Mouse (Mus musculus): ENCODE measurements around the gene Defb22. TPM values are rescaled to one million over a fixed set of nuclear protein-coding genes. Genes with fewer than 3 reads are reported as not detected.
A peak's percentile ranks its signal among the peaks of the same experiment; 100 is the strongest.

Gene Defb22
- total and polyA plus RNA-seq, 3 experiments = not detected

- no peaks in the 10 kb centered on the region for H3K79me2 ChIP-seq (replicated peaks; ENCODE audit: control insufficient read depth, insufficient read depth, low read length)
- intact Hi-C loops (cut with DNase I) = no loop called here
- WGBS = 45% methylated on average over 2 of the region's 2 CpGs
- no peaks in the 10 kb centered on the region for H3K27me3 ChIP-seq (ENCODE audit: control insufficient read depth, insufficient read depth, low read length)
- H3K4me3 ChIP-seq = no peak within 1 kb of the TSS
- TF ChIP-seq POLR2A (IDR thresholded peaks at IDR 0.05; ENCODE audit: insufficient read depth, low read depth, low read length) (no peak), EP300 (IDR thresholded peaks at IDR 0.05; ENCODE audit: insufficient read depth, low read depth, low read length) (no peak), CTCF (IDR thresholded peaks at IDR 0.05) (no peak)
- DNase-seq = no peak
- no peaks in the 10 kb centered on the region for H3K36me3 ChIP-seq (ENCODE audit: control insufficient read depth, insufficient read depth, low read length)
- no peak within 1 kb of the TSS for H3K27ac ChIP-seq
- H3K9ac ChIP-seq (ENCODE audit: low read depth, low read length) = no peak within 1 kb of the TSS
- no peaks in the 10 kb centered on the region for H3K4me1 ChIP-seq (ENCODE audit: control insufficient read depth, insufficient read depth, low read length)
Measured at GRCm38 (mm10) chr2:152476763-152477162, 13.2 kb downstream of the Defb22 start, which contains the start of gene Defb20. Gene Defb20 (plus strand): TSS chr2:152477063.

GRCm38 (mm10) chr2:152472434-152472833 lies 17.5 kb downstream of the Defb22 start:
- peak; percentile 44 for TF ChIP-seq CTCF (IDR thresholded peaks at IDR 0.05)
- no peak for TF ChIP-seq EP300 (IDR thresholded peaks at IDR 0.05; ENCODE audit: insufficient read depth, low read depth, low read length)
- Histone ChIP-seq H3K4me3 (no peak overlapping the region), H3K36me3 (ENCODE audit: control insufficient read depth, insufficient read depth, low read length) (no peaks in the 10 kb centered on the region), H3K27me3 (ENCODE audit: control insufficient read depth, insufficient read depth, low read length) (no peaks in the 10 kb centered on the region), H3K79me2 (replicated peaks; ENCODE audit: control insufficient read depth, insufficient read depth, low read length) (no peaks in the 10 kb centered on the region), H3K9ac (ENCODE audit: low read depth, low read length) (no peak overlapping the region), H3K4me1 (ENCODE audit: control insufficient read depth, insufficient read depth, low read length) (no peaks in the 10 kb centered on the region), H3K27ac (no peak overlapping the region)
- intact Hi-C loops (cut with DNase I) = loop anchor here (5.0 kb wide), 1 partner anchor 130 kb away; the partner anchor contains the start of gene Defb36
- DNase-seq = no peak
- WGBS = 11% methylated on average over 3 of the region's 3 CpGs

GRCm38 (mm10) chr2:152470973-152471372 lies 19.0 kb downstream of the Defb22 start:
- 26% methylated on average over 7 of the region's 7 CpGs for WGBS
- no peak for DNase-seq
- peak; percentile 90 for TF ChIP-seq CTCF (IDR thresholded peaks at IDR 0.05)
- no peak for TF ChIP-seq EP300 (IDR thresholded peaks at IDR 0.05; ENCODE audit: insufficient read depth, low read depth, low read length)
- no peak overlapping the region for H3K9ac ChIP-seq (ENCODE audit: low read depth, low read length)
- H3K79me2 ChIP-seq (replicated peaks; ENCODE audit: control insufficient read depth, insufficient read depth, low read length) = no peaks in the 10 kb centered on the region
- H3K27me3 ChIP-seq (ENCODE audit: control insufficient read depth, insufficient read depth, low read length) = no peaks in the 10 kb centered on the region
- intact Hi-C loops (cut with DNase I) = loop anchor here (5.0 kb wide), 1 partner anchor 131 kb away; the partner anchor contains the start of gene Defb36
- no peaks in the 10 kb centered on the region for H3K4me1 ChIP-seq (ENCODE audit: control insufficient read depth, insufficient read depth, low read length)
- H3K36me3 ChIP-seq (ENCODE audit: control insufficient read depth, insufficient read depth, low read length) = no peaks in the 10 kb centered on the region
- no peak overlapping the region for H3K27ac ChIP-seq
- no peak overlapping the region for H3K4me3 ChIP-seq

GRCm38 (mm10) chr2:152464570-152465150 lies 25.3 kb downstream of the Defb22 start, which contains the start of gene Defb23:
Gene Defb23 (minus strand): TSS chr2:152464620.
- TF ChIP-seq EP300 (IDR thresholded peaks at IDR 0.05; ENCODE audit: insufficient read depth, low read depth, low read length) (no peak), POLR2A (IDR thresholded peaks at IDR 0.05; ENCODE audit: insufficient read depth, low read depth, low read length) (no peak), CTCF (IDR thresholded peaks at IDR 0.05) (peak; percentile 16; the same call in 1 of the 2 replicates)
- Histone ChIP-seq H3K27ac (no peak within 1 kb of the TSS), H3K9ac (ENCODE audit: low read depth, low read length) (no peak within 1 kb of the TSS), H3K79me2 (replicated peaks; ENCODE audit: control insufficient read depth, insufficient read depth, low read length) (no peaks in the 10 kb centered on the region), H3K4me3 (no peak within 1 kb of the TSS), H3K4me1 (ENCODE audit: control insufficient read depth, insufficient read depth, low read length) (no peaks in the 10 kb centered on the region), H3K27me3 (ENCODE audit: control insufficient read depth, insufficient read depth, low read length) (no peaks in the 10 kb centered on the region), H3K36me3 (ENCODE audit: control insufficient read depth, insufficient read depth, low read length) (no peaks in the 10 kb centered on the region)
- WGBS = 82% methylated on average over 3 of the region's 3 CpGs
- no peak for DNase-seq
- intact Hi-C loops (cut with DNase I) = no loop called here

- Histone ChIP-seq H3K4me1 (ENCODE audit: control insufficient read depth, insufficient read depth, low read length) (no peaks in the 10 kb centered on the region), H3K27me3 (ENCODE audit: control insufficient read depth, insufficient read depth, low read length) (no peaks in the 10 kb centered on the region), H3K9ac (ENCODE audit: low read depth, low read length) (no peak overlapping the region), H3K4me3 (no peak overlapping the region), H3K27ac (no peak overlapping the region), H3K36me3 (ENCODE audit: control insufficient read depth, insufficient read depth, low read length) (no peaks in the 10 kb centered on the region), H3K79me2 (replicated peaks; ENCODE audit: control insufficient read depth, insufficient read depth, low read length) (no peaks in the 10 kb centered on the region)
- DNase-seq = no peak
- intact Hi-C loops (cut with DNase I) = no loop called here
- TF ChIP-seq CTCF (IDR thresholded peaks at IDR 0.05) (no peak), POLR2A (IDR thresholded peaks at IDR 0.05; ENCODE audit: insufficient read depth, low read depth, low read length) (no peak), EP300 (IDR thresholded peaks at IDR 0.05; ENCODE audit: insufficient read depth, low read depth, low read length) (no peak)
- 48% methylated on average over 13 of the region's 13 CpGs for WGBS
Measured at GRCm38 (mm10) chr2:152459241-152459640, 30.7 kb downstream of the Defb22 start.

GRCm38 (mm10) chr2:152452101-152452781 lies 37.7 kb downstream of the Defb22 start:
- intact Hi-C loops (cut with DNase I) = loop anchor here (5.0 kb wide), 2 partner anchors 90 to 135 kb away; partner anchors contain the start of gene Defb29
- Histone ChIP-seq H3K9ac (ENCODE audit: low read depth, low read length) (no peak overlapping the region), H3K27ac (no peak overlapping the region), H3K27me3 (ENCODE audit: control insufficient read depth, insufficient read depth, low read length) (no peaks in the 10 kb centered on the region), H3K79me2 (replicated peaks; ENCODE audit: control insufficient read depth, insufficient read depth, low read length) (no peaks in the 10 kb centered on the region), H3K4me1 (ENCODE audit: control insufficient read depth, insufficient read depth, low read length) (no peaks in the 10 kb centered on the region), H3K4me3 (no peak overlapping the region), H3K36me3 (ENCODE audit: control insufficient read depth, insufficient read depth, low read length) (no peaks in the 10 kb centered on the region)
- WGBS = 69% methylated on average over 4 of the region's 4 CpGs
- peak; percentile 44 to 65 for DNase-seq
- TF ChIP-seq EP300 (IDR thresholded peaks at IDR 0.05; ENCODE audit: insufficient read depth, low read depth, low read length) (no peak), CTCF (IDR thresholded peaks at IDR 0.05) (peak; percentile 22; the same call in 1 of the 2 replicates)

All from heart, adult 2 months (tissue).